Mouse (Mus musculus): Measurements from ENCODE around the gene Dennd2c.

Dennd2c gene

DNA sequence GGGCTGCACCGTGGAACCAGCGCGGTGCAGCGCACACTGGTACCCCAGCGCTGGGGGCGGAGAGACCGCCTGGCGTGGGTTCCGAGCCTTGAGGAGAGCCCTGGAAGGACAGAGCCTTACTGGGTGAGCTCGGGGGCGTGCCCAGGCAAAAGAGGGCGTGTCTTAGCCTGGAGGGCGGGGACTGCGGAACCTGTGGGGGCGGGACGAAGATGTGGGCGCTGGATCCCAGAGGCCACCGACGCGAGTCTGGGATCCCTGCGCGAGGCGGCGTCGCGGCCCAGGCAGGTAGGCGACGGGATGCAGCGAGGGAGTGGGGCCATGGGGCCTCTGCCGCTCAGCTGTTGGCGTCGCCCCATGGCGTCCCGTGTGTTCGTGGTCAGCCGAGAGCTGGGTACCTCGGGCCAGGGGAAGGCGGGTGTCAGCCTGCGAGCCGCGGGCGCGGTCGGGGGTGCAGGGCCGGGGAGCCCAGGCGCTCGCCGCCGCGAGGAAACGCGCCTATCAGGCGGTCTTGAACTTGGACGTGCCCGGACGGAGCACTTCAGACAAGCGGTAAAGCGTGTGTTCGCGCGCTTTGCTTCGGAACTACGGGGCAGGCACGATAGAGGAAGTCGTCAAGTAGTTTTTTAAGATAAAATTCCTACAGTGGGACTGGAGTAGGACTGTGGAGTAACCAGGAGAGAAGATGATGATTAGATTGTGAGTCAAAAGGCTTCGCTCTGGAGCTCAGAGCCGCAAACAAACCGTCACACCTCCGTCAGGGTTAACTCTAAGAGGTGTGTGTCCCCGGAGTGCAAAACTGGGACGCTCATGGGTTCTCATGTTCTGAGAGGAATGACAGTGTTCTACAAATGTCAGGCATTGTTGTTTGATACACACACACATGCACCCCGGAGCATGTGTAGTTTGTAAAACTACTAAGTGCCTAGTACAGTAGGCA, at the start of gene Dennd2c:
Gene Dennd2c (plus strand): TSS at position 151 of the 937 bp plus-strand sequence.
- DNase-seq, result peak; percentile 95

DNA sequence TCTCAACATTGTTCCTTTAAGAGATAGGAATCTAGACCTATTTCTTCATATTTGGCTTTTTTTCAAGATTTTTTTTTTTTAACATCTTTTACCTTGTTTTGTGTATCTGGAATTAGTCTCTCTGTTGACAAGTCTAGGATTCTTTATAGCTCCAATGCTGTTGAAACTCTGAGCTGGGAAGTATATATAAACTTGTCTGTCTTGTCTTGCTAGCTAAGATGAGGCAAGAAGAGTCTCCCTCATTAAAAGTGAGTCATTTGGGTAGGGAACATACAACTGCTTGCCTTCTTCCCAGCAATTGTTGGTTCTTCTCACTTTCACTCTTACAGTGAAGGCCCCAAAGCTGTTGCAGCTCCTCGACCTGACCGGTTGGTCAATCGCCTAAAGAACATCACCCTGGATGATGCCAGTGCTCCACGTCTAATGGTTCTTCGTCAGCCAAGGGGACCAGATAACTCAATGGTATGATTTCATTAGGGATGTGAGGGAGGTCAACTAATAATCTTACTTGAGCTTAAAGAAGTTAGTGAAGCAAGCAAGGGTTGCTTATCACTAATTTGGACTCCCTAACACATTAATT, 46.3 kb upstream of the Dennd2c start:
- no peak for DNase-seq

DNA sequence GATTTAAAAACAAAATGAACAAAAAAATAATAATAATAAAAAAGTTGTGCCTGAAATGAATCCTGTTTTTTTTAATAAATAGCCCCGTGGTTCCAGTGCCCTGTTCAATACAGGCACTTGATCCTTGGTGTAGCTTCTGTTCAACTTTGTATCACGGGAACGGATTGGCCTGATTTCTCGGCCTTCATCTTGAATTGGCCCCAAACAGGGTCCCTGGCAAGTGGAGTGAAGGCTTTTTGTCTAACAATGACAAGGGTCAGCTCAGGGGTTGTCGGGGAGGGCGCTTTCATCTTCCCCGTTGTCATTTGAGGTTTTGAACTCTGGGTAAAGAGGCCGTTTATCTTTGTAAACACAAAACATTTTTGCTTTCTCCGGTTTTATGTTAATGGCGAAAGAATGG, 44.7 kb upstream of the Dennd2c start:
- DNase-seq, result no peak

DNA sequence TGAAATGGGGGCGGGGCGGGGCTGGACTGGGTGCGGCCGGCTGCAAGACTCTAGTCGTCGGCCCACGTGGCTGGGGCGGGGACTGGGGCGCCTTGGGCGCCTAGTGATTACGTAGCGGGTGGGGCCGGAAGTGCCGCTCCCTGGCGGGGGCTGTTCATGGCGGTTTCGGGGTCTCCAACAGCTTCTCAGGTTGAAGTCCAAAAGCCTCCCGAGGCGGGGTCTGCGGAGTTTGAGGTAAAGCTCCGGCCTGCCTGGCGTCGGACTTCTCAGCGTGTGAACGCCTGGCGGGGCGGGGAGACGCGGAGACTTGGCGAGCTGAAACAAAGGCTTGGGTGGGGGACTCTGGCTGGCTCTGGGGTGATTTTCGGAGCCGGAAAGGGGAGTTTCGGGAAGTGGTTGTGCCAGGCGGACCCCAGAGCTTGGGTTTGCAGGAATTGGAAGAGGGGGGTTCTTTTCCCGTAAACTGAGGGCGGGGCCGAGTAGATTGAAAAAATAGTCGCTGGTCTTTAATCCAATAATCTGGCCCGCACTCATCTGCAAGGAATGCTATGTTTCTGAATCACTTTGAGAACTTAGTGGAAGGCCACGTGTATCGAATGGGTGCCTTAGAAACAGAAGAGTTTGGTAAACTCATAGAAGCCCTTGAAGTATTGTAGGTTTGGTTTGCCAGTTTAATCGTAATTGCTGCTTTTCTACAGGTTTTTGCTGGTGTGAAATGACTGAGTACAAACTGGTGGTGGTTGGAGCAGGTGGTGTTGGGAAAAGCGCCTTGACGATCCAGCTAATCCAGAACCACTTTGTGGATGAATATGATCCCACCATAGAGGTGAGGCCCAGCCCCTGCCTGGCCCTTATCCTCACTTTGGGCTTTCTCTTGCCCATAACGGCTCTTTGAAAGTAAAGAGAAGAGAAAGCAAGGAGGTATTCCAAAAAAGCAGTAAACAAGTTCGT, 43.9 kb upstream of the Dennd2c start, which contains the start of gene Nras:
Gene Nras (plus strand): TSS at position 79 of the 951 bp plus-strand sequence.
- DNase-seq, result peak; percentile 94

DNA sequence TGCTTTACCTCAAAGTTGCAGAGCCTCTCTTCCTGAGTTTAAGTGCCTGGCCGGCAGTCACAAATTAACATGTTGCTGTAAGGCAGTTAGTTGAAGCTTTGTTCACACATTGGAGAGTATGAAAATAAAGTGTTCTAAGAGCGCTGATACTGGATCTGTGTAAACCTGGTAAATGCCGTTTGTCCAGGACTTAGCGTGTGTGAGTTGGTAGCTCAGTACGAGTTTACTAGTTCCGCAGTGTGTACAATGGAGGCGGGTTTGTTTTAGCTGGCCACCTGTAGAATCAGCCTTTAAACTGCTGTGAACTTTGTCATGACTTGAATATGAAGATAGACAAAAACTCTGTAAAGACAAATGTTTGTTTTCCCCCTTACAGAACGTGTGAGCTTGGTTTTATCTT, 35.5 kb upstream of the Dennd2c start:
- DNase-seq, result no peak

DNA sequence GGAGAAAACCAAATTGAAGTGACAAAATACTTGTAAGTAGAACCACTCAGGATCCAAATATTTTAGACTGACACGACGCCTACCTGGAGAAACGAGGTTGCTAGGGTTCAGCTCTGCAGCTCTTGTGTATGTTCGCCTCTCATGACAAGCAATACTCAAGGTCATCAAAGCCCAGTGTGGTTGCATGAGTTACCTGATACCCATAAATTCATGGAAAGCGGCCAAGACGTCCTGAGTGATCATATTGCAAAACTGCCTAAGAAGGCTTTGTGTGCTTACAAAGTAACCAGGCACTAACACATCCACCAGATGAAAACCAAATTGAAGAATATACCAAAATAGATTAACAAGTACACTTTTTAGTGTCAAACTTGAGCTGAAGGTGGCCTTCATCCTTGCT, 33.4 kb upstream of the Dennd2c start:
- DNase-seq, result no peak

DNA sequence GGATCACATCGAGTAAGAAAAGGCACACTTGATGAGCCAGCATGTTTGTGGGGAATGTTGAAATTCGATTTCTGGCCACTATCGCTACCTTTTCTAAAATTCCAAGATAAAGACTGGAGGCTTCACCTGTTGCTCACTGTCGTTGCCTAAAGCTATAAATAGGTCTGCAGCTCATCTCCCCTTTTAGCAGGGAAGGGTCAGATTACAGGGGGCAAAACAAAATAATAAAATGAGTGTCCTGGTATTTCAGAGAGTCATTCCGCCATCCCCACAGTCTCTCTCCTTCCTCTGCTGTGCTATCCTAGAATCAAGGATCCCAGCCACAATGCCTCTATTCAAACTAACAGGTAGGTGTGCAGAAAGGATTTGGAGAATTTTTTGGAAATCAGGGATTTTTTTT, 28.6 kb upstream of the Dennd2c start, which contains the start of gene Ampd1:
Gene Ampd1 (plus strand): TSS at position 244 of the 400 bp plus-strand sequence.
- no peak for DNase-seq

DNA sequence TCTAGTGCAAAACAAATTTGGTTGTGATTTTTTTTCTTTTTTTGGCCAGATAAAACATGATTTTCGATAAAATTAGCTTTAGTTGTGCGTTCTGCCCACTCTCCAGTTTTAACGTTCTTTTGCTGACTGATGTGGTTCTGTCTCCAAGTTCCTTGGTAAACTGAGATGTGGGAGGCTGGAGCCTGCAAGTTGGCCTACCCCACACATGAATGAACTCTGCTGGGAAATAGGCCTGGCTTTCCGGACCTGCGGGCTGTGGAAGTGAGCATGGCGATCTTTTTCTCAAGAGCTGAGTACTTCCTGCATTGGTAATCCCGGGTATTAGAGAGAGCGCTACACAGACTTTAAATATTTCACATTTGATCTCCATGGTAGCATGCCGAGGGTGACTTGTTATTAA, 26.5 kb upstream of the Dennd2c start:
- no peak for DNase-seq

- no peak for DNase-seq
Observed at GRCm38 (mm10) chr3:103076476-103076875, 25.9 kb upstream of the Dennd2c start.

DNA sequence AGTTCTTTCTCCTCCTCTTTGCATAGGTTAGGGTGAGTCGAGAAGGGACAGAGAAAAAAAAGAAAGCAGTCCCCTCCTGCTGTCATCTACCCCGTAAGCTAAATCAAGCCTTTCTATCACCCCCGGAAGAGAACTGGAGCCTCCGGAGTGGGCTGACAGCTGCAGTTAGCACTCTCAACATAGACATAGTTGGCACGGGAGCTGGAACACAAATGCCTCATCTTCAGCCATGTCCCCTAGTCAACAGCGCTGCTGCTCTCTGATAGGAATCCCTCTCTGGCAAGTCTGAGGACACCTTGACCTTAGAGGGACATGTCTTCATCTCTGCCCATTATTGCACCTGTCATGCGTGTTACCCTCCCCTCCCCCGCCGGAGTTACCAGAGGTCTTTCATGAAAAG, 23.1 kb upstream of the Dennd2c start:
- DNase-seq, result no peak

- DNase-seq, result no peak
Observed at GRCm38 (mm10) chr3:103081051-103081450, 21.4 kb upstream of the Dennd2c start.

GRCm38 (mm10) chr3:103081861-103082453, 20.4 kb upstream of the Dennd2c start:
- no peak for DNase-seq

DNA sequence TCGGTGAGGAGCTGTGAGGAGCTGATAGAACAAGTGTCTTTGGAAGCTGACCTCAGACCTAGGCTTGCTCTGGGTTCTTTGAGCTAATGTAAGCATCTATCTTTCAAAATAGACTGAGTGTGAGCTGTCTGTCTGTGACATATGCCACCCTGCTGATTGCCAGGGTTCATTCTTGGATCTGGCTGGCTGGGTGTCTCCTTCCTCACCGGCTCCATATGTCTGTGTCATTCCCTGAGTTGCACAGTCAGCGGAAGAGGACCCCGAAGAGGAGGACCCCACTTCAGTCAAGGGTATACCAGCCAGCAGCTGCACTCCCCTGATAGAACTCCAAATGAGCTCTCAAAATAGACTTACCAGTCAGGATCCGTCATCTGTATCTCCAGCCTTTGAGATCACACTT, 19.6 kb upstream of the Dennd2c start:
- no peak for DNase-seq

DNA sequence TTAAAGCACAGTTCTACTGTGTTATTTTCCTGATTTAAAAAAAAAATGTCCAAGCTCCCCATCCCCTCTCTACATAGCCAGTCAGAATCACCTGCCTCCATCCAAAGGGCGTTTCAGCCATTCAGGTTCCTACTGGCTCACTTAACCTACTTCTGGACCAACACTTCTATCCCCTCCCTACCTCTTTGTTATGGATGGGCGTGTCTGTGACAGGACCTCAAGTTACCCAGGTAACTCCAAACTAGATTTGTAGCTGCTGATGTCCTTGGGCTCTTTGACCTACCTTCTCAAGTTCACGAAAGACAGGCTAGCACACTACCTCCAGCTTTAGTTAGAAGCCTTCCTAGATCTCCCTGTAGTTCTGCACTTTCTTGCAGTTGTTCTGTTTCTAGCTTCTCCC, 16.4 kb upstream of the Dennd2c start:
- no peak for DNase-seq

DNA sequence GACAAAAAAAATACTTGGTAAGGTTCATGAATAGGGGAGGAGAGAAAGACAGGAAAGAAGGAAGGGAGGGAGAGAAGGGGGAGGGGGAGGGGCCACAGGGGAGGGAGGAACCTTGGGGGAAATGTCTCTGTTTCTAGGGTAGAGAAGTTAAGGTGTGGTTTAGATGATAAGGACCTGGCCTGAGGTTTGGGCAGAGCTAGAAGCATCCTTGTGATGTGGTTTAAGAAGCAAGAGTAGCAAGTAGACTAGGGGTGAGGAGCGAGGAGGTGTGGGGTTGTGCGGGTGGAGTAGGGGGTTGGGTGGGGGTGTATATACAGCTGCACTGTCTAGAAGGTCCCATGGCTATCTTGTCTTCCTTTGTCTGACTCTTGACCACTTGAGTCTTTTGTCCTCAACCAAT, 10.7 kb upstream of the Dennd2c start:
- no peak for DNase-seq

DNA sequence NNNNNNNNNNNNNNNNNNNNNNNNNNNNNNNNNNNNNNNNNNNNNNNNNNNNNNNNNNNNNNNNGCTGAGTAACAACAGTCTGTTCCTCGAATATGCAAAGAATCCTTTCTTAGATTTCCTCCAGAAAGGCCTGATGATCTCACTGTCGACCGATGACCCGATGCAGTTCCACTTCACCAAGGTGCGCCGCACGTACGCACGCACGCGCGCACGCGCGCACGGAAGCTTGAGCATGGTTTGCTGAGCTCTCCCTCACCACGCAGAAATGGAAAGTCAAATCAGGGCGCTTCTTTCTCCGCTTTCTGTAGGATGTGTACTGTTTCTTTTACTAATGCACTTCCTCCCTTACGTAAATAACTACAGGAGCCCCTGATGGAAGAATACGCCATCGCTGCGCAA, 3.7 kb upstream of the Dennd2c start:
- no peak for DNase-seq

DNA sequence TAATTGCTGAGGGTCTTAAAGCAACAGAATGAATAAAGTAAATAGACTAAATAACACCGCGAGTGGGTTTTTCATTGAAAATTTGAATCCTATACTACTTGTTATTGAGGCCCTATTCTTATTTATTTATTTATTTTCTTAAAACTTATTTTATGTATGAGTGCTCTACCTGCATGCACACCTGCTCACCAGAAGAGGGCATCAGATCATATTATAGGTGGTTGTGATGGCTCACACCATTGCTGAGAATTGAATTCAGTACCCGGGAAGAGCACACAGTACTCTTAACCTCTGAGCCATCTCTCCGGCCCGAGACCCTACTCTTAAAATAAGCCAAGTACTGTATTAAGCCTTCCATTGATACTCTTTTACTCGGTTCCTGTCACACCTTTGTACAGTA, 2.7 kb upstream of the Dennd2c start:
- DNase-seq, result peak; percentile 13

DNA sequence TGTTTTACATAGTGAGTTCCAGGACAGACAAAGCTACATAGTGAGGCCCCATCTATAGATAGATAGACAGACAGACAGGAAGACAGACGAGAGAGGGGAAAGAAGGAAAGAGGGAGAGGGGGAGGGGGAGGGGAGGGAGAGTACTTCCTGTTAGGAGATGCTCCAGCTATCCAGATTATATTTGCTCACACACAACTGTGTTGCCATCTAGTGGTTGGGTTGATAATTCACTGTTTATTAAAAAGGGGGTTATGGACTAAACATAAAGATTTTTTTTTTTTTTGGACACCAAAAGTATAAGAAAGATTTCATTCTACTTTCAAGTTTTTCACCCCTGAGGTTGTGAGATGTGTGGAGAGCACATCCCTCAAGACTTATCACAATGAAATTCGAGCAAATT, 1.7 kb upstream of the Dennd2c start:
- DNase-seq, result no peak

DNA sequence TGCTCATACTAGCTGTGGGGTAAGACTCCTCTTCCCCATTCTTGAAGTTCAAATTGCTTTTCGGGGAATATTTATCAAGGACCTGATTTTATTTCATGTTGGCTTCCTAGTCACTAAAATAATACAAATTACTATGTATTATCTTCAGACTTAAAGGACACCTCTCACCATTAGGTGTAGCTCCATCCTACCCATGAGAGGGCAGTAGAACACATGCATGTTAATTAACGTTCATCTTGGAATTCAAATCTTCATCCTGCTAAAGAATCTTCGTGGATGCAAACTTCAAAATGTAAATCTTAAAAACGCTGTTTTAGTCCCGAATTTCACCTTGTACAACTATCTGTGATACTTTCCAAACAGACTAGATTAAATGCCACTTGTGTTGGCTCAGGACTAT, 1.2 kb upstream of the Dennd2c start:
- no peak for DNase-seq

GRCm38 (mm10) chr3:103101909-103102308, 495 bp upstream of the Dennd2c start:
- DNase-seq, result no peak

DNA sequence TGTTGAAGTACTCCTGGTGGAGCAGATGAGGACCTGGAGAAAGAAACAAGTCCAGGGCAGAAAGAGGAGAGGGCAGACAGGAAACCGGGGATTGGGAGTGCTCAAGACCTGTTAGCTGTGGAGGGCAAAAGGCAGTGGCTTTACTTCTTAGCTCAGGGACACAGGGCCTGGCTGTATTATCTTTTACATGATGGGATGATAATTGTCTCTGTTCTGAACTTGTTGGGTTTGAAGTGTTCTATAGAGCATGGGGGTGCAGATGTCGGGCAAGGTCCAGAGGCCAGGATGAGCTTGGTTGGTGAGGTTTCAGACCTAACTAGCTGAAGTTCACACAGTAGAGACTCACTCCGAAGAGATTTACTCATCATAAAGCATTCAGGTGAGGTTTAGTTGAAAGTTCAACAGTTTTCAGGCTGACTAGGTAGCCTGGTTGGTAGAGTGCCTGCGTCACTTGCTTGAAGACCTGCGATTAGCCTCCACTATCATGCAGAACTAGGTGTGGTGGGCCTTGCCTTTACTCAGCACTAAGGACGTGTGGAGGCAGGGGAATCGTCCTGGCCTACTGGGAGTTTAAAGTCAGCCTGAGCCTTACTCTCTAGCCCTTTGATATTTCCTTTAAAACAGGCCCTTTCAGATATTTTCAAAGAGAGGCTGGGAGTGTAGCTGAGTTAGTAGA, 5.3 kb downstream of the Dennd2c start:
- DNase-seq, result no peak

GRCm38 (mm10) chr3:103112216-103112615, 9.8 kb downstream of the Dennd2c start:
- DNase-seq, result no peak
